27 mouse cellular contexts compared by ENCODE assay signal in the genomic region with DNA sequence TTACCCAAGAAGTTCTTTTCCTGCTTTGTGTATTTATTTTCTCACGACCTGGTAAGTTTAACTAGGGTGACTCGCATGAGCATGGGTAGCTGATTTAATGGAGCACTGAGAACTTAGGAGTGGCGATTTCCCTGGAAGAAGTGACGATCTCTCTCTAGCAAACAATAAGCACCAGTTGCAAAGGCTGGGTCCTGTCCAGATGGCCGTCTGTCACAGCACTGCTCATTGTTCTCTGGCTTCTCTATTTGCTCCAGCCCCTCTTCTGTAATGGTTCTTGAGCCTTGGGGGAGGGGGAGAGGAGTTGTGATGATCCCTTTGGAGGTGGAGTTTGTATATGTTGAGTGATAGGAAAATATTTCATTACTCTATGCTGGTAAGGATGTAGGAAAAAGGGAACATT.
DNase-seq lines count a peak whose midpoint lies in the region; ATAC-seq lines count a peak whose summit lies in the region.
"Had no signal": no experiment of that assay in that cellular context is flagged by ENCODE, and none has a peak within 500 bp of the region (broad histone marks: within the 10 kb centered on the region; RNA-seq: fewer than 3 reads in every experiment).

No protein-coding gene starts in this region.

- no peaks in the 10 kb centered on the region for H3K36me3 ChIP-seq in forebrain, embryonic 15.5 days
- H3K36me3 ChIP-seq in forebrain, embryonic 16.5 days (ENCODE audit: control insufficient read depth, insufficient read depth) = no peaks in the 10 kb centered on the region
- H3K36me3 ChIP-seq in midbrain, embryonic 12.5 days = no peaks in the 10 kb centered on the region
- no peaks in the 10 kb centered on the region for H3K36me3 ChIP-seq in midbrain, embryonic 15.5 days (replicated peaks)
- H3K36me3 ChIP-seq: embryonic facial prominence, embryonic 13.5 days; heart, embryonic 12.5 days; limb, embryonic 10.5 days; limb, embryonic 15.5 days; liver, embryonic 13.5 days; neural tube, embryonic 12.5 days had no signal

- DNase-seq in embryo, embryonic 11 days = peak; percentile 7
- DNase-seq: adrenal gland, postnatal 25 days; B cell, adult 2 months; cerebellum, adult 2 months; heart, adult 2 months; heart, postnatal 4 days; kidney, adult 9 months; kidney, postnatal 10 days; liver, embryonic 13.5 days; lung, adult 18-20 months; lung, postnatal 4 days; thymus, postnatal 4 days had no signal

- H3K27ac ChIP-seq in forebrain, embryonic 15.5 days (replicated peaks) = no peak overlapping the region
- no peak overlapping the region for H3K27ac ChIP-seq in forebrain, embryonic 16.5 days (ENCODE audit: low read length)
- no peak overlapping the region for H3K27ac ChIP-seq in midbrain, embryonic 12.5 days (replicated peaks)
- H3K27ac ChIP-seq in midbrain, embryonic 15.5 days = no peak overlapping the region
- H3K27ac ChIP-seq: embryonic facial prominence, embryonic 13.5 days; heart, adult 2 months; limb, embryonic 10.5 days; limb, embryonic 15.5 days; liver, embryonic 13.5 days; neural tube, embryonic 12.5 days had no signal

- H3K4me1 ChIP-seq in forebrain, embryonic 15.5 days = no peaks in the 10 kb centered on the region
- H3K4me1 ChIP-seq in forebrain, embryonic 16.5 days (replicated peaks; ENCODE audit: control insufficient read depth, insufficient read depth, low read length) = no peaks in the 10 kb centered on the region
- H3K4me1 ChIP-seq in midbrain, embryonic 12.5 days = no peaks in the 10 kb centered on the region
- H3K4me1 ChIP-seq in midbrain, embryonic 15.5 days = no peaks in the 10 kb centered on the region
- H3K4me1 ChIP-seq: embryonic facial prominence, embryonic 13.5 days; heart, embryonic 12.5 days; limb, embryonic 10.5 days; limb, embryonic 15.5 days; liver, embryonic 13.5 days; megakaryocyte, embryonic 14.5 days; neural tube, embryonic 12.5 days had no signal

- no peaks in the 10 kb centered on the region for H3K27me3 ChIP-seq in forebrain, embryonic 15.5 days
- H3K27me3 ChIP-seq in forebrain, embryonic 16.5 days (replicated peaks; ENCODE audit: control insufficient read depth, insufficient read depth, low read length) = no peaks in the 10 kb centered on the region
- no peaks in the 10 kb centered on the region for H3K27me3 ChIP-seq in midbrain, embryonic 12.5 days
- H3K27me3 ChIP-seq in midbrain, embryonic 15.5 days (replicated peaks) = no peaks in the 10 kb centered on the region
- H3K27me3 ChIP-seq: embryonic facial prominence, embryonic 13.5 days; heart, embryonic 12.5 days; limb, embryonic 15.5 days; liver, embryonic 13.5 days; megakaryocyte, embryonic 14.5 days; neural tube, embryonic 12.5 days had no signal

- no peak overlapping the region for H3K4me3 ChIP-seq in forebrain, embryonic 15.5 days
- no peak overlapping the region for H3K4me3 ChIP-seq in forebrain, embryonic 16.5 days (replicated peaks; ENCODE audit: low read length)
- H3K4me3 ChIP-seq in midbrain, embryonic 12.5 days = no peak overlapping the region
- H3K4me3 ChIP-seq in midbrain, embryonic 15.5 days = no peak overlapping the region
- H3K4me3 ChIP-seq: embryonic facial prominence, embryonic 13.5 days; erythroblast, embryonic 14.5 days; heart, adult 2 months; heart, embryonic 12.5 days; limb, embryonic 10.5 days; limb, embryonic 15.5 days; liver, embryonic 13.5 days; megakaryocyte, embryonic 14.5 days; myocyte; neural tube, embryonic 12.5 days had no signal

- WGBS in forebrain, embryonic 15.5 days = 46% methylated on average over 5 of the region's 5 CpGs
- 34% methylated on average over 5 of the region's 5 CpGs for WGBS in forebrain, embryonic 16.5 days
- WGBS in midbrain, embryonic 12.5 days = 61% methylated on average over 5 of the region's 5 CpGs
- WGBS in midbrain, embryonic 15.5 days = 59% methylated on average over 5 of the region's 5 CpGs

- no peak overlapping the region for H3K9ac ChIP-seq in forebrain, embryonic 15.5 days (replicated peaks)
- no peak overlapping the region for H3K9ac ChIP-seq in forebrain, embryonic 16.5 days (replicated peaks; ENCODE audit: low read depth, low read length)
- H3K9ac ChIP-seq in midbrain, embryonic 12.5 days (replicated peaks) = no peak overlapping the region
- no peak overlapping the region for H3K9ac ChIP-seq in midbrain, embryonic 15.5 days
- H3K9ac ChIP-seq: embryonic facial prominence, embryonic 13.5 days; heart, embryonic 12.5 days; limb, embryonic 15.5 days; liver, embryonic 13.5 days; neural tube, embryonic 12.5 days had no signal

- H3K9me3 ChIP-seq in forebrain, embryonic 15.5 days = 0 out of 2 replicates have a peak, but pooled peaks cover 5% of the 10 kb centered on the region
- H3K9me3 ChIP-seq in forebrain, embryonic 16.5 days (ENCODE audit: control insufficient read depth, low read length) = no peaks in the 10 kb centered on the region
- H3K9me3 ChIP-seq in midbrain, embryonic 12.5 days = no peaks in the 10 kb centered on the region
- H3K9me3 ChIP-seq in midbrain, embryonic 15.5 days = peaks cover 5% of the 10 kb centered on the region; the same call in 1 of the 2 replicates
- H3K9me3 ChIP-seq: heart, embryonic 12.5 days; limb, embryonic 10.5 days; limb, embryonic 15.5 days; liver, embryonic 13.5 days; megakaryocyte, embryonic 14.5 days; neural tube, embryonic 12.5 days had no signal

- 0 out of 2 replicates have a peak, but pooled peaks have one; percentile 13 for ATAC-seq in forebrain, embryonic 15.5 days (replicated peaks)
- ATAC-seq in forebrain, embryonic 16.5 days = no peak
- peak; percentile 58; the same call in 1 of the 2 replicates for ATAC-seq in midbrain, embryonic 12.5 days (ENCODE audit: low FRiP score, low read depth)
- ATAC-seq in midbrain, embryonic 15.5 days (replicated peaks) = no peak
- ATAC-seq in erythroblast, adult 5-6 weeks (replicated peaks; ENCODE audit: low FRiP score, poor library complexity, severe bottlenecking) = no peak
- ATAC-seq: intestine, postnatal 0 days; lung, postnatal 0 days had no signal

- no peak overlapping the region for H3K4me2 ChIP-seq in forebrain, embryonic 15.5 days (replicated peaks)
- no peak overlapping the region for H3K4me2 ChIP-seq in forebrain, embryonic 16.5 days (ENCODE audit: low read length)
- no peak overlapping the region for H3K4me2 ChIP-seq in midbrain, embryonic 12.5 days (replicated peaks)
- no peak overlapping the region for H3K4me2 ChIP-seq in midbrain, embryonic 15.5 days
- H3K4me2 ChIP-seq: embryonic facial prominence, embryonic 13.5 days; heart, embryonic 12.5 days; limb, embryonic 15.5 days; liver, embryonic 13.5 days; neural tube, embryonic 12.5 days had no signal

Comparison
In these comparisons a context has a peak if more than half of its experiments do, and no peak if none do; other contexts are left out.
1. ATAC-seq: peak in forebrain, embryonic 15.5 days (single experiment) and midbrain, embryonic 12.5 days (single experiment); none in forebrain, embryonic 16.5 days (single experiment), midbrain, embryonic 15.5 days (single experiment) and erythroblast, adult 5-6 weeks (single experiment).